Mouse (Mus musculus): ENCODE measurements around the gene Arid1b.

DNA sequence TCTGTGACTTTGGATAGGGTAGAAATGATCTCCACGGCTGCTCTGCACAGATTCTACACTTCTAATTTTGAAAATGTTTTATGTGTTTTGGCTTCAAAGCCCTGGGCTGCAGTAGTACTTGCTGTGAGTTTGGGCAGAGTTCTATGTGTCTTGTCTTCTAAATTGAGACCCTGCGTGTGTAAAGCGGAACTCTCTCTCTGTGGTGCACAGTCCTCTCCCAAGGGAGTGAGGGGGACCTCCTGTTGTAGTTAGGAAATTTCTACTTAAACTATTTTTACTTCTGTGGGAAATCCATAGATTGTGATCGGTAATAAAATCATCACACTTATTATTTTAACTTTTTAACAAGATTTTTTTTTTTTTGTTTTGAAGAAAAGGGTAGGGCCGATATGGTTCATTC lies 185.3 kb downstream of the Arid1b start:
- TF ChIP-seq POLR2A (IDR thresholded peaks at IDR 0.05; ENCODE audit: low read depth, low read length) (no peak), CTCF (IDR thresholded peaks at IDR 0.05; ENCODE audit: extremely low read depth, insufficient read length, insufficient replicate concordance, low read depth, low read length) (no peak)

All from small intestine, adult 2 months (tissue).